Mouse (Mus musculus) frontal cortex, adult (tissue): ENCODE results near the gene Pik3c2g.
A peak's percentile ranks its signal among the peaks of the same experiment; 100 is the strongest.

Experiments used
- ATAC-seq: cut with Nextera tagmentation; 2 replicates; pipeline ENCODE4 v1.9.2; 2017; ENCODE audit warnings: mild to moderate bottlenecking, moderate library complexity, mixed read lengths; ENCODE audit not compliant: low TSS enrichment

The Pik3c2g gene

DNA sequence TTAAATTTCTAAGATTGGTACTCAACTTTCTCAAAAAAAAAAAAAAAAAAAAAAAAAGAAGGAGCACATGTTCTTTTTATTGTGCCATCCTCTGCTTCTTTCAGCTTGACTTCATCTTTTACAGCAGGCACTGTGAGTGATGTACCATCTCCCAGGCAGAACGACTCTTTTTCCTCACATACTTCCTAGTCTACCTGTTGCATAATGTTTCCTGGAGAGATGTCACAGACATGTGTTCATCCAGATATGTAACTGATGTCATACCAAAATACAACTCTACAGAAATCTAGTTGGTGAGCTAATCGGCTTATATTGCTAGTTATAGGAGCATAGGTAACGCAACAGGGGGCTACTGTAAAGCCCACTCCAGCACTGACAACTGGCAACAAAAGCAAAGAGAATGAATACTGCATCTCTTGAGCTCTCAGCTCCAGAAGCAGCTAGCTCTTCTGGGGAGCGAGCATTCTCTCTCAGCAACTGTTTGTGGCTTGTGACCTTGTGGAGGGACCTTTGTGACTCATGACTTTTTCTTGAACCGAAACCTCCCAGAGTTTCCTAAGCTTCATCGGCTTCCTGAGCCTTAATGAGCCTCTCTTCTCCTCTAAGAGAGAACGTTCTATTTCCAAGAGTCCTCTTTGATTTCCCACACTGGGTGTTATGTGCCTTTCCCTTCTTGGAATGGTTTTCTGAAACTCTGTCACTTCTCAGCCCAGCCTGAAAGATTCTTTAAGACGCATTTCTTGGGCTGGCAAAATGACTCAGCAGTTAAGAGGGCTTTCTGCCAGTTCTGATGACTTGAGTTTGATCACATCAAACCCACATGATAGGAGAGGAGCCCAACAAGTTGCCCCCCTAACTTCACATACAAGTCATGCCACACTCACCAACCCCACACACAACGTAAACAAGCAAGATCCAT, 148.9 kb downstream of the Pik3c2g start:
- ATAC-seq: peak; percentile 83

DNA sequence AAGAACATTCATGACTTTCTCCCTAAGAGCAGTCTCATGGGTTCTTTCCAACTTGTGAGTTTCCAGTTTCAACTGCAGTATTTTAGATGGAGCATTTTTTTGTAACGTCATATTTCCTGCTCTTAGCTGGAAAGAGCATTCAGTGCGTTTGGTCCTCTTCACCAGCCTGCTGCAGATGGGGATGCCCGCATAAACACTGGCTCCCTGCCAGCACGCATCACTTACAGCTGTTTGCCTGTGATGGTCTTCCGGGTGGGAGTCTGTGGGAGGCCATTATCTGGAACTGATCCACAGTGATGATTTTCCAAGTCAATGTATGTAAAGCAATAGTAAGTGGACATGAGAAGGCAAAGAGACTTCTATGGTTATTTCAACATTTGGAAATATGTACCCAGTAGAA, 151.3 kb downstream of the Pik3c2g start:
- 0 out of 2 replicates have a peak, but pooled peaks have one; percentile 5 for ATAC-seq

DNA sequence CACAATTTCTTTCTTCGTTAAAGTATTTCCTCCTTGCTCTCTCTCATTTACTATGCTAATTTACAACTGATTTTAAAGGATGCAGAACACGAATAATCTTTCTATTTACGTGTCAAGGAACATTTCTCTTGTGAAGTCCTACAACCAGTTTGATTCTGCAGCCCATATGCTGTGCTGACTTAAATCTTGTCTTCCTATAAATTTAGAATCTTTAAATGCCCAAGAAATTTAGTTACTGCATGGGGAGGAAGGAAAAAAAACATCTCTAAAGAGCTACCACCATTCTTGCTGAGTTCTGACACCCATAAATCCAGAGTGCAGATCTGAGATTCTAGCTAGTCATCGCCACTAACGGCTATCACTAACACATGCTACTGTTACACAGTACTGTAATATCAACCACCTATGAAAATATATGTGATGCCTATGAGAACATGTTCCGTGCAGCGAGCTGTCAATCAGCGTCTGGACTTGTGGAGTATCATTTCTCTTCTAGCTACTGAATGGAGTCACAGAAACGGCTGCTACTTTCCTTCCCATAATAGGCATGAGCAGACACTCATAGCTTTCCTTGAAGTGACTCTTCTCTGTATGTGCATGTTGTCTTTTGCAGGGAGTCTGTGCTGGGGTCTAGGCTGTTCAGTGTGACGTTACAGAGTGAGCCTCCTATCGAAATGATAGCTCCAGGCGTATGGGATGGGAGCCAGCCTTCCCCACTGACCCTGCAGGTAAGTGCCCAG, 155.8 kb downstream of the Pik3c2g start:
- peak; percentile 75 for ATAC-seq

DNA sequence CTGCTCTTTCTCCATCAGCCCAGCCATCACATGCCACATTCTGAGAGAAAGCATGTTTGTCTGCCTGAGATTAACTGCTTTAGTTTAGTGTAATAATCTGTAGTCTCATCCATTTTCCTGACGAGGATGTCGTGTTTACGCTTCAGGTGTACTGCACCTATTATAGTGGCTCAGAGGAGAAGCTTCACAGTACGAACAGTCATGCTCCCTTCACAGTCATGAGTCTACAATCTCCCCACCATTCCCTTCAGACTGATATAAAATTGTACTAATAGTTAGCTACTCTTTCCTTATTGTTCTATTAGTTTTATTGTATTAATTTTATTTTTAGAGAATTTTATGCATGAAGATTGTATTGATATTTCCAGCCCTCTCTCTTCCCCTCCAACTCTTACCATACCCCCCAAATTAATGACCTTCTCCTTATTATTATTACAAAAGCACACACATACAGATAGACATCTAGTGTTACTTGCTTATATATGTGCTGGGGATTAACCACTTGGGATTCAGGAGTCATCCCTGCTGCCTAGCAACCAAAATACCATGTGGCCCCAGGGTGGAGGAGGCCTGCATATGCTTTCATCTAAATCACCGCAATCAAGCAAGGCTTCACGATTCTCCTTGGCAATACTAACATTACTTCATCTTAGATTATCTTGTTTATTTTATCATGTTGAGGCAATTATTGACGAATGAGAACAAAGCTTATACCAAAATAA, 159.9 kb downstream of the Pik3c2g start:
- no peak for ATAC-seq

DNA sequence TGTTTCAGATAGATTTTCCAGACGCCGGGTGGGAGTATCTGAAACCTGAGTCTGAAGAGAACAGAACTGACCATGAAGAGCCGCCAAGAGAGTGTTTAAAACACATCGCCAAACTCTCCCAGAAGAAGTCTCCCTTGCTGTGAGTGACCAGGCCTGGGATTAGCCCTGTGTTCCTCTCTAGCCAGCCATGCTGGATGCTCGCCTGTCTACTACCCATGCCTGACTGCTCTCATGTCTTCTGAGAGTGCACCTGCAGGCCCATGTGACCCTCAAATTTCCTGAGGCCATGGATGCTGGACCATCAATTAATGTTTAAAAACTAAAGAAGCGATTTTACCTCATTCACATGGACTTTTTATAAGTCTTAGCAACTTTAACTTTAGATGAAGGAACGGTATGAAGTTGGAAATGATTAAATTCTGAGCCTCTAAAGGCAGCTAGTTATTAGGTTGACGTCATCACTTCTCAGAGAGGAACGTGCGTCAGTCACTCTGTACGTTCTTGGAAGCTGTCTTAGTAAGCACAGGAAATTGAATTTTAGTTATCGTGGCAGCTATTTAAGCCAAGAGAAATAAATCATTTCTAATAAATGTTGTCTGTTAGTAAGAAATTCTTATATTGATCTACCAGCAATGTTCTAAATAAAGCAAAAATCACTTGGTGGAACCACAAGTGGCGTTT, 161.2 kb downstream of the Pik3c2g start:
- no peak for ATAC-seq

DNA sequence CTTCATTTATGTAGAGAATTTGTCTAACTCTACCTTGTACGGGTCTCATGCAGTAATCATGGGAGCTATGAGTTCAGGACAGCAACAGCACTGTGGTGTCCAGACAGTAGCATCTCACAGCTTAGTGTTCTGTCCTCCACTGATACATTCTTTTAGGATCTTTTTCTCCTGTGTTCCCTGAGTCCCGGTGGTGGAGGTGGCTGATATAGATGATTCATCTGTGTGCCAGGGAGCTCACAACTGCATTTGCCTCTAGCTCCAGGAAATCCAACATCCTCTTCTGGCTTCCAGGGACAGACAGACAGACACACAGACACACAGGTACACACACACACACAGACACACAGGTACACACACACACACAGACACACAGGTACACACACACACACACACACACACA, 163.6 kb downstream of the Pik3c2g start:
- peak; percentile 94 for ATAC-seq

DNA sequence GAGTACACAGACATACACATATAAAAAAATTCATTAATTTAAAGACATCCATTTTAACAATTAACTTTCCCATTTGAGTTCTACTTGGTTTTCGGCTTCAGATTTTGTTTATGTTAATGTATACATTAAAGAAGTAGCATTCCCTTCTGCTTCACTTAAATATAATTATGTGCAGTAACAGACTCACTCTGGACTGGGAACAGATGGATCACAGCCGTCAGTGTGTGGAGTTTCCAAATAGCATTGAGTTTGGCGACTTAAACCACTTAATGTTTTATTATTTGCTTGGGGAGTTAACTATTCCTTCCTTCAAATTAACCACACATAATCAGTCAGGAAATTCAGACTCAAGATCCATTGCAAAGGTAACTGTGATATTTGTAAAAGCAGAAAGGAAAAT, 164.0 kb downstream of the Pik3c2g start:
- ATAC-seq: peak; percentile 73

DNA sequence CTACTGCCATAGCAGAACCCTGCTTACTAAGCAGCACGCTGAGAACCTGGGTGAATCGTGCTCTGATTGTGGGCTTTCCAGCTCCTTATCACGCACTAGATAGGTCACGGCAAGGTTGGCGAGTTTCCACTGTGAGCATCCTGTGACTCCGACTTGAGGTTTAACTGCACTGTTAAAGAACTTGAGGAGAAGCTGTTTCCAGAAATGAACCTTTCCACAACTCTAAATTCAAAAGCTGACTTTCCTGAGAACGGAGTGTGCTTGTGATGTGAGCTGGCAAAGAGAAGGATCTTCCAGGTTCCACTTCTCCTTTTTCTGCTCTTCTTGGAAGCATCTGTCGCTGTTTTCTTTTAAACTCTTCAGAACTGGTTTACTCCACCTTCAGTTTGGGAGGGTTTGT, 170.9 kb downstream of the Pik3c2g start:
- ATAC-seq: peak; percentile 75

DNA sequence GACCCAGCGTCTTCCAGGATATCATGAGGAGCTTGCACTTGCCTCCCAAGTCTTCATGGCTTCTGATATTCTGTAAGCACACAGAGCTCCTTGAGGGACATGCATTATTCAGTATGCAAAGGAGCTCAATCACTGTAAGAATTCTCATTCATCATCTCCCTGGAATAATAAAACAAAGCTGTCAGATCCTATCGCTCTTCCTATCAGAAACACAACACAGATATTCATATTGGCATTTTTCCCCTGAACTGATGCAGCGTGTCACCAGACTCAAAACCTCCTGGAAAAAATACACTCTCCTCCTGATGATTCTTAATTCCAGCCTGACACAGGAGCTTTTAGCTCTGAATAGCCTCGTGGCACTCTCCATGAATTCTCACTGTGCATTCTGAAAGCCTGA, 174.0 kb downstream of the Pik3c2g start:
- peak; percentile 43; the same call in 1 of the 2 replicates for ATAC-seq

DNA sequence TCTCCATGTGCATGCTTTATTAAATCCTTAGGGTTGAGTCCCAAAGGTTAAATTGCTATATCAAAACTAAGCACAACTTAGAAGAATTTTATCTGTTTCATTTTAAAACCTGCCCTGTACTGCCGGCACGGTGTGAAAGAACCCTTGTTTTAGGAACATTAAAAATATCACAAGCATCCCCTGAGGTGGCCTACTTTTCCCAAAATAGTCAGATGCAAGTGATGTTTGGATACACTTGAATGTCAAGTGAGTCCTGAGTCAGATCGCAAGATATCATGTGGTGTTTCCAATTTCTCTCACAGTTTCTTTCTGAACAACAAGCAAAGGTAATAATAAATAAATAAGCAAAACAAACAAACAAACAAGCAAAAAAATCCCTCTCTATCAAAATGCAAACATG, 177.4 kb downstream of the Pik3c2g start:
- peak; percentile 71 for ATAC-seq

DNA sequence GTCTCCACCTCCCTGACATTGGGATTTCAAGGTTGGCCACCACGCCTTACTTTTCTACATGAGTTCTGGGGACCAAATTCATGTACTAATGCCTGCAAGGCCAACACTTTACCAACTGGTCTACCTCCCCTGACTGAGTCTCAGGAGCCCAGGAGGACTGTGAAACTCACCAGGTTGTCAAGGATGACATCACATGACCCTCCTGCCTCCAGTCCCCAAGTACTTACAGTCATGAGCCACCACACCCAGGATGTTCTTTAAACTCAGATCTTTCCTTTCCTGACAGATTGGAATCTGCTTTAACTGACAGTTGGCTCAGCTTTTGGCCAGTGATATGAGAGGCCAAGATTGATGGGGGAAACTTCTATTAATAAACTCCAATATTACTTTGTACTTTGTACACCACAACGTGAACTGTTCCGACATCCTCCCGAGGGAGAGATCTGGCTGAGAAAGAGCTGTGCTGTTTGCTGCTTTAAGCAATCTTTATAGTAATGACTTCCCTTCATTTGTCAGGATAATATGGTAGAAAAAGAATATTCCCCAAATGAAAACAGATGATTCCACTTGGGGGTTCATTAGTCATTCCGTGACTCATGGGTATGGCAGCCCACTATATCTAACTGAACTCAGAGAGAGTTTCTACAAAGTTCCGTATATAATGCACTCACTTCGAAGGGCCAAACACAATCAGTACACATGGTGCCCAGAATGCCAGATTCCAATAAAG, 182.9 kb downstream of the Pik3c2g start:
- no peak for ATAC-seq

DNA sequence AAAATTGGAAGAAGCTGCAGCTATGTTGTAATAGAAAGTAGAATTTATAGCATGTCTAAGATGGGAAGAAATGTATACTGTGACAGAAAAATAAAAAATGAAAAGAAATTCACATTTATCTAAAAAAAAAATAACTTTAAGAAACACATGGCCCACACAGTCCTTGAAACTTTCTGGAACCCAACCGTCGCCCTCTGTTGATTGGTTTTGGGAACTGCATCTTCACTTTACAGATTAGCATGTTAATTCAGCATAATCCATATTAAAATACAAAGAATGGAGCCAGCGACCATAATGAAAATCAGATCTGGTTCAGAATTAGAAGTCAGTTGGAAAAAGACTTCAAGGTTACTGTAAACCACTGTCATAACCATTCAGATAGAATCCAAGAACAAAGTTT, 183.5 kb downstream of the Pik3c2g start:
- peak; percentile 59; the same call in 1 of the 2 replicates for ATAC-seq

DNA sequence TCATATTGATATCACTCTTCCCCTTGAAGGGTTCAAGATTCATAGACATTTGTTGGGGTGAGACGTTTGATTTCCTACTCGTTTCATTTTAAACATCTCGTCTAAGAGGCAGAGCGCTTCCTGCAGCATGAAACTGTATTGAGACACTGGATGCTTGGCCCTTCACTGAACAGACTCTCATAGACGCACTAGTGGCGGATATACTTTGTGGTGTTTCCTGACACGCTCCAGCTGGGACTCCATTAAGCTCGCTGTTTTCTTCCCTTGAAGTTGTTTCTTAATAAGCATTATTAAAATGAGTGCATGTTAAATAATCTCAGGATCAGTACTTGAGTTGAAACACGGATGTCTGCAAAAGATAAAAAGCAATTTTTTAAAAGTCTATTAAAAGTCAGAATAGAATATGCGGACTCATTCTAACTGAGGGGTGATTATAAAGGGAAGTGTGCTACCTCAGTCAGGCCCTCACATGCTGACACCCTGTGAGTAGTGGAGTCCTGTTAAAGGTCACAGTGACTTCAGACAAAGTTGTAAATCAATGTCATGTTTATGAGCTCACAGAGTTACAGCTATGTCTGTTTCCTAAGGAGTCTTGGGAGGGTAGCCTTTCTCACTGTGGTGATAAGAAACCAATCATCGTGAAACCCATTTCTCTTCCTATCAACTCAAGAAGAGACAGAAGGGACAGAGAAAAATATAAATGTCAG, 190.7 kb downstream of the Pik3c2g start:
- ATAC-seq: no peak

DNA sequence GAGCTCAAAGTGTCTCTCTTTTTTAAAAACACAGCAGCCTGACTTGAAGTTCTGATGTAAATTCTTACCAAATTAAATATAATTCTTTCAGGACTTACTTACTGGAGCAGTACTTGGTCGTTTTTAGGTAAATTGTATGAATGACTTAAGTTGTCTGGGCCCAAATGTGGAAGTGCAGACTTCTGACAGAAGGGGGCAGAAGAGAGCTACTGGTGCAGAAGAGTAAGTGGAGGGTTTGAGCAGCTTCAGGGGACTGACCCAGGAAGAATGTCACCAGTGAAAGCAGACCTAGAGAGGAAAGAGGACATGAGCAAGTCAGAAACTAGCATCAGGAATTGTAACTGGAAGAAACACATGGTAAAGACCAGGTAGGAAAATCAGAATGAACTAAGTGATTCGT, 193.0 kb downstream of the Pik3c2g start:
- ATAC-seq: peak; percentile 69; the same call in 1 of the 2 replicates

DNA sequence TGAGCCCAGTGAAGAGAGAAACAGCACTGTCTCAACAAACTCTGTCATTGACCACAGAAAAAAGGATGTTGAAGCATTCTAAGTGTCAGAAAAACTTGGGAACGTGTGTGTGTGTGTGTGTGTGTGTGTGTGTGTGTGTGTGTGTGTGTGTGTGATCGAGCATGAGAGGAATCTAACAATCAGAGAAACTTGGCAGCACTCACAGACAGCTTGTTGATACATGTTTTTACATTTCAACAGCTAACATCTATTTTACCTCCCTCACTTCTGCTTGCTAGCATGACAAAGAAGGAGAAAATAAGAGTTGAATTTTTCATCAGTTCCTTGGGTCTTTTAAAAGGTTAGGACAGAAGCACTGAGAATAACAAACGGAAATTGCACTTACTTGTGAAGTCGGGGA, 202.5 kb downstream of the Pik3c2g start:
- no peak for ATAC-seq

DNA sequence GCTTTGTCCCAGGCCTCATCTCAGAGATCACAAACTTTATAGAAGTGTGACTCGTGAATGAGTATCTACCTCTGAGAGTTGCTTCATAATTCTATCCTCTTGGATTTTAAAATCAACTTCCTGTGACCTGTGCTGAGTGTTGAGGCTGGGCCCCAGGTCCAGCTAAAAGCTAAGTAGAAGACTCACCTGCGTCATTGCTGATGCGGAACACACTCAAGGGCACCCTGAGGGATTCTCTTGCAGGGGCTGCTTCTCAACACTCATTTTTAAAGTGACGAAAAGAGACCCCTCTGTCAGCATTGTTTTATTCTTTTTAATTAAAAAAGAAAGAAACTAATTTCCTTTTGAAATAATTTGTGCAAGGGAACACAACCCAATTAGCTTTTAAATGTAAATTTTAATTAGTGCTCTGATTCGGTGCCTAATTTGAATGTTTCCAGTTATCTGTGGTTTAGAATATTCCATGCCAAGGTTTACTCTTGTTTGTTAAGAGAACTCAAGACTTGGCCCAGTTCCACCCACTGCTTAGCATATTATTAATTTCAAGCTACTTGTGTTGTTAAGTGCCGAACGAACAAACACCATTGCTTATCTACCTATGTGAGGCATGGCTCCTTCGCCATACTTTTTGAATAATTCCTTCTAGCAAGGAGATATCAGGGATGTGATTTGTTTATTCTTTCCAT, 212.7 kb downstream of the Pik3c2g start:
- ATAC-seq: no peak

DNA sequence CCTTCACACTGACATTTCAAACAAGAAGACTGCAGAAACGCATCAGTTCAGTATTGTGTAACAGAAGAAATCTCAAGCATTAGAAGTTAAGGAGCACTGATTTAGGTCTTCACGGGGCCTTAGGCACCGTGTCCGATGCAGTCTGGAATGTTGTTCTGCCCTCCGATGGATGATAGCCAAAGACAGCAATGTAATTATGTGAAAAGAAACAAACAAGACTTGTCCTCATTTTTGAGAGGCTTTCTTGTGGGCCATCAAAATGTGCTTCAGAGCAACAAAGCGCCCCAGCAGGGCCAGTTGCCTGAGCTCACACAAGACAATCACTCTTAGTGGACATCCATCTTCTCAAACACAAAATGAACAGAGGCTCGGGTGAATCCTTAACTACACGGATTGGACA, 234.9 kb downstream of the Pik3c2g start:
- no peak for ATAC-seq

DNA sequence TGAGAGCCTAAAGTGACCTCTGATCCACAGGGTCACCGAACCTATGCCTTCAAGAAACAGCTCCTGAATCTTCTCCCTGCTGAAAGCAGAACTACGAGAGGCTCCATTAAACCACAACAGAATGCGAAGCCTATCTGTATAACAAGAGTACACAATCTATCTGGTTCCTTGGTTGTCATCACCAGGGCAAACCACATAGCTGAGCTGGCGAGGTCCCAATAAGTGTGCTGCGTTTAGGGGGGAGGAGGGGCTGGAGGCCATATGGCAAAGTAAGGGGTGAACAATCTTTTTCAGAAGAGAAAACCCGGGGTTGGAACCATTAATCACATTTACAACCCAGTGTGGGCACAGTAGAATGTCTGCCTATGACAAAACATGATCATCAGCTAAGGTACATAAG, 251.2 kb downstream of the Pik3c2g start:
- ATAC-seq: no peak

DNA sequence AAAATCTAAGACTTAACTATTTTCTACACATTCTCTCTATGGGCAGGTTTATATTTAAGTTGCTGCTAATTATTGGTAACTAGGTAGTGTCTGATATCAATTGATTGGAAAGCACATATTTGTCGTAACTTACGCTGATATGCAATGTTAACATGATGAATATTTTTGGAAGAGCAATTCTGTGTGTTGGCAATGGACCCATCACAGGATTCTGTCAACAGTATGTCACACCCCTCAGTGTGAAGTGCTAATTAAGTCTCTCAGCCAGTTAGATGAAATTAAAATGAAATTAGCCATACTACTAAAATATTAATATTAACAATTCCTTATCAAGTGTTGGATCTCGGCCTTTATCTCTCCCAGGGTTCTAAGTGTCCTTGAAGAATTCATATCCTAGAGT, 251.7 kb downstream of the Pik3c2g start:
- ATAC-seq: no peak

DNA sequence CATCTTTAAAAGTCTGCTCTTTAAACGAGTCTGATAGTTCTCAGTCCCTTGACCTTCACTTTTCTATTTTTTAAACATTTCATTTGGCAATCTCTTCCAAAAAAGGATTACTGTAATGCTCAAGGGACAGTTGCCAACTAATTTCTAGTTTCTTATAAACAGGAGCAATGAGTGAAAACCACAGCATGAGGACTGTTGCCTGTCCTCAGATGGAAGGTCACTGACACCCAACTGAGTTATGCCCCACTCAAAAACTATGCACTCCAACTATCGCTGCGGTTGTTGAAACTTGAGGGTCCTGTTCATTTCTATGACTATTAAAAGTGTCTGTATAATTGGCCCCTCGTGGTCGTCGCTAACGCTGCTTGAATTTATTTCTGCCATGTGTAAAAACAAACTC, 252.9 kb downstream of the Pik3c2g start:
- ATAC-seq: no peak
